Mouse (Mus musculus) Muller cell, postnatal 12 days (primary cell): ENCODE data around the gene Msantd1.

Experiments used
- DNase-seq: peaks from one replicate; pipeline ENCODE4 v3.0.0-alpha.2; 2015; ENCODE audit errors: inconsistent ontology term

Gene Msantd1

DNA sequence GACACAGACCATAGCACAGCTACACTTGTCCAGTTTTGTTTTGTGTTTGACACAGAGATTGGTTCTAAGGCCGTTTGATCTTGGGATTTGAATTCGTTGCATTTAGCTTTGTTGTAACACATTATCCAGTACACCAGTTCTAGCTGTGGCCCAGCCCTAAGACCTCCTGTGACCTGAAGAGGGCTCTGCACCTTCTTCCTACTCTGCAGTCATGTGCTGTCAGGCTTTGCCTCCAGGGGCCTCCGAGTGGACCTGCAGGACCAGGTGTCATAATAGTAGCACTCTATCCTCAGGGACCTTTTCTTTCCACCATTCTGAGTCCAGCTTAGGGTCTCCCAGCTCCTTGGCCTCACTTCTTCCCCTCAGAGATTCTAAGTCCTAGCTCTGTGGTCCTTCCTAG, 64.7 kb downstream of the Msantd1 start:
- DNase-seq, result no peak
